Mouse (Mus musculus): Measurements from ENCODE around the gene Ostm1. TPM values are rescaled to one million over a fixed set of nuclear protein-coding genes. Genes with fewer than 3 reads are reported as not detected.

Gene Ostm1
- polyA plus RNA-seq, 1 experiment, result not detected

- TF ChIP-seq POLR2A (IDR thresholded peaks at IDR 0.05; ENCODE audit: insufficient read depth, low read depth, low read length), result no peak
- TF ChIP-seq CTCF (IDR thresholded peaks at IDR 0.05; ENCODE audit: insufficient read depth, low read depth, low read length), result no peak
- Histone ChIP-seq H3K4me1 (ENCODE audit: control insufficient read depth, insufficient read depth, low read length) (0 out of 2 replicates have a peak, but pooled peaks cover 2% of the 10 kb centered on the region), H3K4me3 (ENCODE audit: insufficient read depth, low read depth, low read length) (no peak overlapping the region), H3K27ac (ENCODE audit: insufficient read depth, low read depth, low read length) (no peak overlapping the region)
- WGBS, result 59% methylated on average over 5 of the region's 5 CpGs
These were observed 151.0 kb downstream of the Ostm1 start for GRCm38 (mm10) chr10:42734546-42735060.

- Histone ChIP-seq H3K27ac (ENCODE audit: insufficient read depth, low read depth, low read length) (no peak overlapping the region), H3K4me1 (ENCODE audit: control insufficient read depth, insufficient read depth, low read length) (no peaks in the 10 kb centered on the region), H3K4me3 (ENCODE audit: insufficient read depth, low read depth, low read length) (no peak overlapping the region)
- 56% methylated on average over 10 of the region's 10 CpGs for WGBS
- TF ChIP-seq CTCF (IDR thresholded peaks at IDR 0.05; ENCODE audit: insufficient read depth, low read depth, low read length), result no peak
- no peak for TF ChIP-seq POLR2A (IDR thresholded peaks at IDR 0.05; ENCODE audit: insufficient read depth, low read depth, low read length)
These were observed 168.2 kb downstream of the Ostm1 start for GRCm38 (mm10) chr10:42751813-42752212.

Other genes starting within 250 kb of the Ostm1 start
- not detected in 2 replicates for gene Afg1l, start 105.3 kb upstream of the Ostm1 start, polyA plus RNA-seq (2012; ENCODE audit: insufficient read depth, insufficient read length, low replicate concordance, missing spikeins)
- not detected in 2 replicates for gene Snx3, start 81.8 kb upstream of the Ostm1 start, polyA plus RNA-seq (2012; ENCODE audit: insufficient read depth, insufficient read length, low replicate concordance, missing spikeins)
- gene Nr2e1, start 190 bp upstream of the Ostm1 start, polyA plus RNA-seq (2012; ENCODE audit: insufficient read depth, insufficient read length, low replicate concordance, missing spikeins), result not detected in 2 replicates
- gene Sec63, start 177.7 kb downstream of the Ostm1 start, polyA plus RNA-seq (2012; ENCODE audit: insufficient read depth, insufficient read length, low replicate concordance, missing spikeins), result not detected in 2 replicates